Mouse (Mus musculus): Measurements from ENCODE around the gene Crybb2. TPM values are rescaled to one million over a fixed set of nuclear protein-coding genes. Genes with fewer than 3 reads are reported as not detected.

Gene Crybb2
- polyA plus RNA-seq, 1 experiment from 2014 or later = not detected

- Histone ChIP-seq H3K9me3 (ENCODE audit: control insufficient read depth, low read length) (no peaks in the 10 kb centered on the region), H3K9ac (replicated peaks; ENCODE audit: low read depth, low read length) (no peak overlapping the region), H3K27ac (ENCODE audit: low read length) (no peak overlapping the region), H3K4me1 (replicated peaks; ENCODE audit: control insufficient read depth, insufficient read depth, low read length) (peaks cover 7% of the 10 kb centered on the region; the same call in 1 of the 2 replicates), H3K4me3 (replicated peaks; ENCODE audit: low read length) (no peak overlapping the region), H3K4me2 (ENCODE audit: low read length) (no peak overlapping the region), H3K27me3 (replicated peaks; ENCODE audit: control insufficient read depth, insufficient read depth, low read length) (no peaks in the 10 kb centered on the region), H3K36me3 (ENCODE audit: control insufficient read depth, insufficient read depth) (no peaks in the 10 kb centered on the region)
- 29% methylated on average over 18 of the region's 18 CpGs for WGBS
- peak; percentile 43 for ATAC-seq
These were observed 45.7 kb downstream of the Crybb2 start for GRCm38 (mm10) chr5:113024154-113024764.

- Histone ChIP-seq H3K27ac (ENCODE audit: low read length) (peak overlapping the region; percentile 39; the same call in 1 of the 2 replicates), H3K36me3 (ENCODE audit: control insufficient read depth, insufficient read depth) (no peaks in the 10 kb centered on the region), H3K4me3 (replicated peaks; ENCODE audit: low read length) (no peak overlapping the region), H3K27me3 (replicated peaks; ENCODE audit: control insufficient read depth, insufficient read depth, low read length) (0 out of 2 replicates have a peak, but pooled peaks cover 2% of the 10 kb centered on the region), H3K9ac (replicated peaks; ENCODE audit: low read depth, low read length) (no peak overlapping the region), H3K9me3 (ENCODE audit: control insufficient read depth, low read length) (no peaks in the 10 kb centered on the region), H3K4me1 (replicated peaks; ENCODE audit: control insufficient read depth, insufficient read depth, low read length) (peaks cover 19% of the 10 kb centered on the region), H3K4me2 (ENCODE audit: low read length) (no peak overlapping the region)
- no peak for ATAC-seq
- WGBS = 50% methylated on average over 8 of the region's 8 CpGs
These were observed 51.7 kb downstream of the Crybb2 start for GRCm38 (mm10) chr5:113018190-113018589.

GRCm38 (mm10) chr5:113017004-113017403, 52.9 kb downstream of the Crybb2 start:
- Histone ChIP-seq H3K4me2 (ENCODE audit: low read length) (no peak overlapping the region), H3K9me3 (ENCODE audit: control insufficient read depth, low read length) (no peaks in the 10 kb centered on the region), H3K27ac (ENCODE audit: low read length) (no peak overlapping the region), H3K9ac (replicated peaks; ENCODE audit: low read depth, low read length) (no peak overlapping the region), H3K36me3 (ENCODE audit: control insufficient read depth, insufficient read depth) (no peaks in the 10 kb centered on the region), H3K27me3 (replicated peaks; ENCODE audit: control insufficient read depth, insufficient read depth, low read length) (0 out of 2 replicates have a peak, but pooled peaks cover 2% of the 10 kb centered on the region), H3K4me1 (replicated peaks; ENCODE audit: control insufficient read depth, insufficient read depth, low read length) (peaks cover 19% of the 10 kb centered on the region), H3K4me3 (replicated peaks; ENCODE audit: low read length) (no peak overlapping the region)
- no peak for ATAC-seq
- 97% methylated on average over 1 of the region's 1 CpGs for WGBS

- ATAC-seq = peak; percentile 74
- H3K9ac ChIP-seq (replicated peaks; ENCODE audit: low read depth, low read length) = peak within 1 kb of the TSS; percentile 64
- 0 out of 2 replicates have a peak, but pooled peaks cover 2% of the 10 kb centered on the region for H3K27me3 ChIP-seq (replicated peaks; ENCODE audit: control insufficient read depth, insufficient read depth, low read length)
- H3K4me2 ChIP-seq (ENCODE audit: low read length) = peak within 1 kb of the TSS; percentile 54
- no peaks in the 10 kb centered on the region for H3K36me3 ChIP-seq (ENCODE audit: control insufficient read depth, insufficient read depth)
- WGBS = 10% methylated on average over 17 of the region's 52 CpGs
- peak within 1 kb of the TSS; percentile 51 for H3K4me3 ChIP-seq (replicated peaks; ENCODE audit: low read length)
- no peaks in the 10 kb centered on the region for H3K9me3 ChIP-seq (ENCODE audit: control insufficient read depth, low read length)
- H3K4me1 ChIP-seq (replicated peaks; ENCODE audit: control insufficient read depth, insufficient read depth, low read length) = peaks cover 19% of the 10 kb centered on the region
- H3K27ac ChIP-seq (ENCODE audit: low read length) = no peak within 1 kb of the TSS
These were observed 54.5 kb downstream of the Crybb2 start, which contains the start of gene Grk3 for GRCm38 (mm10) chr5:113015236-113016061. Gene Grk3, minus strand, starts transcription at chr5:113015791.

- H3K36me3 ChIP-seq (ENCODE audit: control insufficient read depth, insufficient read depth) = no peaks in the 10 kb centered on the region
- peak overlapping the region; percentile 64 for H3K9ac ChIP-seq (replicated peaks; ENCODE audit: low read depth, low read length)
- 3% methylated on average over 14 of the region's 14 CpGs for WGBS
- H3K4me2 ChIP-seq (ENCODE audit: low read length) = peak overlapping the region; percentile 54
- H3K27me3 ChIP-seq (replicated peaks; ENCODE audit: control insufficient read depth, insufficient read depth, low read length) = 0 out of 2 replicates have a peak, but pooled peaks cover 2% of the 10 kb centered on the region
- peak; percentile 52 for ATAC-seq
- H3K27ac ChIP-seq (ENCODE audit: low read length) = no peak overlapping the region
- no peaks in the 10 kb centered on the region for H3K9me3 ChIP-seq (ENCODE audit: control insufficient read depth, low read length)
- peak overlapping the region; percentile 51 for H3K4me3 ChIP-seq (replicated peaks; ENCODE audit: low read length)
- H3K4me1 ChIP-seq (replicated peaks; ENCODE audit: control insufficient read depth, insufficient read depth, low read length) = peaks cover 19% of the 10 kb centered on the region
These were observed 55.1 kb downstream of the Crybb2 start for GRCm38 (mm10) chr5:113014808-113015235.

- Histone ChIP-seq H3K9ac (replicated peaks; ENCODE audit: low read depth, low read length) (peak overlapping the region; percentile 64), H3K27ac (ENCODE audit: low read length) (no peak overlapping the region), H3K4me3 (replicated peaks; ENCODE audit: low read length) (peak overlapping the region; percentile 51), H3K4me2 (ENCODE audit: low read length) (peak overlapping the region; percentile 54), H3K36me3 (ENCODE audit: control insufficient read depth, insufficient read depth) (no peaks in the 10 kb centered on the region), H3K9me3 (ENCODE audit: control insufficient read depth, low read length) (no peaks in the 10 kb centered on the region), H3K4me1 (replicated peaks; ENCODE audit: control insufficient read depth, insufficient read depth, low read length) (peaks cover 19% of the 10 kb centered on the region), H3K27me3 (replicated peaks; ENCODE audit: control insufficient read depth, insufficient read depth, low read length) (0 out of 2 replicates have a peak, but pooled peaks cover 2% of the 10 kb centered on the region)
- WGBS = 56% methylated on average over 16 of the region's 16 CpGs
- no peak; the same call in 1 of the 2 replicates for ATAC-seq
These were observed 55.7 kb downstream of the Crybb2 start for GRCm38 (mm10) chr5:113014111-113014807.

- H3K9me3 ChIP-seq (ENCODE audit: control insufficient read depth, low read length) = no peaks in the 10 kb centered on the region
- no peak overlapping the region for H3K4me2 ChIP-seq (ENCODE audit: low read length)
- no peaks in the 10 kb centered on the region for H3K36me3 ChIP-seq (ENCODE audit: control insufficient read depth, insufficient read depth)
- no peak for ATAC-seq
- WGBS = 88% methylated on average over 10 of the region's 10 CpGs
- no peak overlapping the region for H3K9ac ChIP-seq (replicated peaks; ENCODE audit: low read depth, low read length)
- no peak overlapping the region for H3K4me3 ChIP-seq (replicated peaks; ENCODE audit: low read length)
- H3K4me1 ChIP-seq (replicated peaks; ENCODE audit: control insufficient read depth, insufficient read depth, low read length) = peaks cover 19% of the 10 kb centered on the region
- H3K27me3 ChIP-seq (replicated peaks; ENCODE audit: control insufficient read depth, insufficient read depth, low read length) = 0 out of 2 replicates have a peak, but pooled peaks cover 2% of the 10 kb centered on the region
- H3K27ac ChIP-seq (ENCODE audit: low read length) = no peak overlapping the region
These were observed 58.0 kb downstream of the Crybb2 start for GRCm38 (mm10) chr5:113011926-113012325.

GRCm38 (mm10) chr5:113009183-113009820, 60.6 kb downstream of the Crybb2 start:
- no peak for ATAC-seq
- H3K27me3 ChIP-seq (replicated peaks; ENCODE audit: control insufficient read depth, insufficient read depth, low read length) = no peaks in the 10 kb centered on the region
- no peak overlapping the region for H3K27ac ChIP-seq (ENCODE audit: low read length)
- peaks cover 7% of the 10 kb centered on the region for H3K4me1 ChIP-seq (replicated peaks; ENCODE audit: control insufficient read depth, insufficient read depth, low read length)
- H3K9me3 ChIP-seq (ENCODE audit: control insufficient read depth, low read length) = no peaks in the 10 kb centered on the region
- H3K4me2 ChIP-seq (ENCODE audit: low read length) = no peak overlapping the region
- H3K36me3 ChIP-seq (ENCODE audit: control insufficient read depth, insufficient read depth) = no peaks in the 10 kb centered on the region
- WGBS = 90% methylated on average over 8 of the region's 8 CpGs
- no peak overlapping the region for H3K9ac ChIP-seq (replicated peaks; ENCODE audit: low read depth, low read length)
- H3K4me3 ChIP-seq (replicated peaks; ENCODE audit: low read length) = no peak overlapping the region

Measured in forebrain, embryonic 16.5 days (tissue).